In genomic region chr1:179804140-179804881, GRCm38 (mm10) we compare ENCODE assay signal across 8 mouse cellular contexts. TPM values are rescaled to one million over a fixed set of nuclear protein-coding genes. Genes with fewer than 3 reads are reported as not detected.
DNase-seq lines count a peak whose midpoint lies in the region; ATAC-seq and TF ChIP-seq lines count a peak whose summit lies in the region.

No protein-coding gene starts in this region.

- H3K27me3 ChIP-seq in liver, adult 2 months (ENCODE audit: control insufficient read depth, insufficient read depth, low read length) = no peaks in the 10 kb centered on the region
- H3K27me3 ChIP-seq in intestine, embryonic 15.5 days (replicated peaks) = no peaks in the 10 kb centered on the region
- no peaks in the 10 kb centered on the region for H3K27me3 ChIP-seq in megakaryocyte, embryonic 14.5 days (replicated peaks)

- H3K27ac ChIP-seq in liver, adult 2 months (replicated peaks; ENCODE audit: insufficient read depth, low read depth, low read length) = peak overlapping the region; percentile 76
- H3K27ac ChIP-seq in intestine, embryonic 15.5 days = peak overlapping the region; percentile 99

- peaks cover 18% of the 10 kb centered on the region for H3K4me1 ChIP-seq in liver, adult 2 months (ENCODE audit: control insufficient read depth, insufficient read depth, low read length)
- H3K4me1 ChIP-seq in intestine, embryonic 15.5 days (replicated peaks) = peaks cover 14% of the 10 kb centered on the region
- peaks cover 47% of the 10 kb centered on the region for H3K4me1 ChIP-seq in megakaryocyte, embryonic 14.5 days

- WGBS in liver, adult 2 months = 16% methylated on average over 11 of the region's 11 CpGs
- 33% methylated on average over 11 of the region's 11 CpGs for WGBS in intestine, embryonic 15.5 days

- DNase-seq in liver, adult 2 months (ENCODE audit: extremely low read depth, low read depth, low spot score) = peak; percentile 96
- no peak for DNase-seq in liver
- DNase-seq in cerebellum, adult 11-12 months = peak; percentile 71
- no peak for DNase-seq in layer of hippocampus, adult 9-10 months (ENCODE audit: low spot score)

- TF ChIP-seq CTCF in liver, adult 2 months (IDR thresholded peaks at IDR 0.05; ENCODE audit: low read depth, low read length) = no peak

- TF ChIP-seq POLR2A in liver, adult 2 months (IDR thresholded peaks at IDR 0.05; ENCODE audit: extremely low read depth, insufficient read depth, low read length) = no peak

- peaks cover 5% of the 10 kb centered on the region; the same call in 1 of the 2 replicates for H3K79me2 ChIP-seq in liver, adult 2 months (ENCODE audit: control insufficient read depth, insufficient read depth, low read length)

- no peaks in the 10 kb centered on the region for H3K36me3 ChIP-seq in liver, adult 2 months (ENCODE audit: control insufficient read depth, insufficient read depth, low read length)
- no peaks in the 10 kb centered on the region for H3K36me3 ChIP-seq in intestine, embryonic 15.5 days
- H3K36me3 ChIP-seq in megakaryocyte, embryonic 14.5 days (replicated peaks; ENCODE audit: low read length) = peaks cover 7% of the 10 kb centered on the region

- peak overlapping the region; percentile 87 for H3K4me3 ChIP-seq in liver, adult 2 months (ENCODE audit: insufficient read depth, low read depth, low read length)
- peak overlapping the region; percentile 96 for H3K4me3 ChIP-seq in intestine, embryonic 15.5 days (replicated peaks)
- H3K4me3 ChIP-seq in megakaryocyte, embryonic 14.5 days (replicated peaks) = peak overlapping the region; percentile 95

- peak overlapping the region; percentile 52; the same call in 1 of the 2 replicates for H3K9ac ChIP-seq in liver, adult 2 months (ENCODE audit: low read depth, low read length)
- H3K9ac ChIP-seq in intestine, embryonic 15.5 days = 0 out of 2 replicates have a peak overlapping the region, but pooled peaks have one; percentile 23

- H3K4me2 ChIP-seq in intestine, embryonic 15.5 days (replicated peaks) = peak overlapping the region; percentile 66

- H3K9me3 ChIP-seq in intestine, embryonic 15.5 days = no peaks in the 10 kb centered on the region
- H3K9me3 ChIP-seq in megakaryocyte, embryonic 14.5 days = no peaks in the 10 kb centered on the region

- peak; percentile 49 for ATAC-seq in erythroid progenitor cell, adult 5-6 weeks (replicated peaks; ENCODE audit: low FRiP score, poor library complexity, severe bottlenecking)
- ATAC-seq in intestine, embryonic 15.5 days = no peak; the same call in 1 of the 2 replicates
- ATAC-seq in inflammation-experienced regulatory T-cells, adult 6 months = no peak

RNA-seq across cellular contexts. Expression of gene Ahctf1, which starts 0.8 kb away (rescaled TPM):
- total RNA-seq in liver, adult 2 months (2014; rRNA removed) = 34.3 and 37.0 TPM in 2 replicates
- polyA plus RNA-seq in liver, adult 2 months (2012; rRNA removed) = 5.2 and 5.9 TPM in 2 replicates
- 127 and 160 TPM in 2 replicates for total RNA-seq in erythroid progenitor cell, adult 5-6 weeks (2015; ENCODE audit: low replicate concordance)
- 152 and 167 TPM in 2 replicates for total RNA-seq in erythroid progenitor cell, adult 5-6 weeks (2017; ENCODE audit: low replicate concordance)
- 18.5 and 20.6 TPM in 2 replicates for polyA plus RNA-seq in intestine, embryonic 15.5 days (2015; fragmentation: Nextera tagmentation; extraction: Ambion mirVana)
- 3.5 and 10.5 TPM in 2 replicates for polyA plus RNA-seq in megakaryocyte, embryonic 14.5 days (2012; ENCODE audit: insufficient read depth, low replicate concordance)
- 10 to 100 TPM; 20.5 to 31.9 (median 22.5) TPM for polyA plus RNA-seq in inflammation-experienced regulatory T-cells, adult 6 months (2017; shearing (Covaris generic))

RNA-seq across cellular contexts. Expression of gene Gm10518, which starts 1.1 kb away (rescaled TPM):
- not detected in 2 replicates for total RNA-seq in liver, adult 2 months (2014; rRNA removed)
- polyA plus RNA-seq in liver, adult 2 months (2012; rRNA removed) = not detected in 2 replicates
- total RNA-seq in erythroid progenitor cell, adult 5-6 weeks (2015; ENCODE audit: low replicate concordance) = not detected in 2 replicates
- not detected in 2 replicates for total RNA-seq in erythroid progenitor cell, adult 5-6 weeks (2017; ENCODE audit: low replicate concordance)
- polyA plus RNA-seq in intestine, embryonic 15.5 days (2015; fragmentation: Nextera tagmentation; extraction: Ambion mirVana) = not detected in 2 replicates
- not detected in 2 replicates for polyA plus RNA-seq in megakaryocyte, embryonic 14.5 days (2012; ENCODE audit: insufficient read depth, low replicate concordance)
- polyA plus RNA-seq in inflammation-experienced regulatory T-cells, adult 6 months (2017; shearing (Covaris generic)) = not detected

RNA-seq across cellular contexts. Expression of gene Kif28, which starts 59.2 kb away (rescaled TPM):
- not detected in 2 replicates for total RNA-seq in liver, adult 2 months (2014; rRNA removed)
- not detected in 2 replicates for polyA plus RNA-seq in liver, adult 2 months (2012; rRNA removed)
- not detected in 2 replicates for total RNA-seq in erythroid progenitor cell, adult 5-6 weeks (2015; ENCODE audit: low replicate concordance)
- total RNA-seq in erythroid progenitor cell, adult 5-6 weeks (2017; ENCODE audit: low replicate concordance) = not detected in 2 replicates
- polyA plus RNA-seq in intestine, embryonic 15.5 days (2015; fragmentation: Nextera tagmentation; extraction: Ambion mirVana) = not detected in 2 replicates
- not detected in 2 replicates for polyA plus RNA-seq in megakaryocyte, embryonic 14.5 days (2012; ENCODE audit: insufficient read depth, low replicate concordance)
- not detected for polyA plus RNA-seq in inflammation-experienced regulatory T-cells, adult 6 months (2017; shearing (Covaris generic))

Comparison
In these comparisons a context has a peak if more than half of its experiments do, and no peak if none do; other contexts are left out.
1. DNase-seq: peak in liver, adult 2 months (single experiment) and cerebellum, adult 11-12 months (single experiment); none in liver (single experiment) and layer of hippocampus, adult 9-10 months (single experiment).
2. Peak in every context shown above with its lines, with median percentiles within 50 percentile points of each other: H3K4me3 ChIP-seq.